Mouse (Mus musculus) stomach, embryonic 16.5 days (tissue): Measurements from ENCODE around the gene Zfp513. TPM values are rescaled to one million over a fixed set of nuclear protein-coding genes. Genes with fewer than 3 reads are reported as not detected.
"Not testable (repeated sequence)": the region's sequence is repeated elsewhere in the genome, so short reads cannot be mapped to it uniquely, and the experiment has no call there.

Experiments
- ATAC-seq: fragments of 200-750 bp; cut with Nextera tagmentation; 2 replicates; pipeline ENCODE4 v1.8.0; 2017; ENCODE audit warnings: moderate number of reproducible peaks, moderate TSS enrichment; ENCODE audit not compliant: insufficient read depth, low FRiP score
- H3K27ac ChIP-seq: fragments of 300-500 bp; sonication (generic); 2 replicates; pipeline ENCODE4 v1.5.1; 2014; ENCODE audit warnings: low read length
- H3K27me3 ChIP-seq: fragments of 300-500 bp; sonication (generic); 2 replicates; pipeline ENCODE4 v1.6.1; 2014; ENCODE audit warnings: low read length, control low read depth, mixed read lengths; ENCODE audit not compliant: control insufficient read depth, insufficient read depth
- H3K36me3 ChIP-seq: fragments of 300-500 bp; sonication (generic); 2 replicates; pipeline ENCODE4 v1.6.1; 2014; ENCODE audit warnings: low read length; ENCODE audit not compliant: control insufficient read depth, insufficient read depth
- H3K4me1 ChIP-seq: fragments of 300-500 bp; sonication (generic); 2 replicates; pipeline ENCODE4 v1.6.1; 2014; ENCODE audit warnings: low read length, control low read depth, mixed read lengths; ENCODE audit not compliant: control insufficient read depth, insufficient read depth
- H3K4me2 ChIP-seq: fragments of 300-500 bp; sonication (generic); 2 replicates; pipeline ENCODE4 v1.6.1; 2014; ENCODE audit warnings: low read depth, low read length, mixed read lengths
- H3K4me3 ChIP-seq: fragments of 300-500 bp; sonication (generic); replicated peaks from 2 replicates; pipeline ENCODE4 v1.5.1; 2014; ENCODE audit warnings: mild to moderate bottlenecking, low read length
- H3K9ac ChIP-seq: fragments of 300-500 bp; sonication (generic); 2 replicates; pipeline ENCODE4 v1.6.1; 2014; ENCODE audit warnings: low read length
- H3K9me3 ChIP-seq: fragments of 300-500 bp; sonication (generic); replicated peaks from 2 replicates; pipeline ENCODE4 v1.6.1; 2016; ENCODE audit warnings: low read length, control low read depth; ENCODE audit not compliant: control insufficient read depth
- WGBS: fragments of 180-500 bp; shearing (Covaris S2); extraction: QIAGEN DNeasy Blood & Tissue Kit; methylation state at CpG from one replicate; pipeline ENCODE4 v1.1.7; 2014; 5-methylcytosine and 5-hydroxymethylcytosine counted together
- polyA plus RNA-seq: library from polyadenylated mRNA; unstranded; fragments of >200 nt; fragmentation: Nextera tagmentation; extraction: Ambion mirVana; gene quantifications from 2 replicates; pipeline ENCODE4 v1.2.1, GENCODE M21; 2015

Zfp513 gene
- polyA plus RNA-seq, 1 experiment from 2014 or later, result 5.2 TPM

DNA sequence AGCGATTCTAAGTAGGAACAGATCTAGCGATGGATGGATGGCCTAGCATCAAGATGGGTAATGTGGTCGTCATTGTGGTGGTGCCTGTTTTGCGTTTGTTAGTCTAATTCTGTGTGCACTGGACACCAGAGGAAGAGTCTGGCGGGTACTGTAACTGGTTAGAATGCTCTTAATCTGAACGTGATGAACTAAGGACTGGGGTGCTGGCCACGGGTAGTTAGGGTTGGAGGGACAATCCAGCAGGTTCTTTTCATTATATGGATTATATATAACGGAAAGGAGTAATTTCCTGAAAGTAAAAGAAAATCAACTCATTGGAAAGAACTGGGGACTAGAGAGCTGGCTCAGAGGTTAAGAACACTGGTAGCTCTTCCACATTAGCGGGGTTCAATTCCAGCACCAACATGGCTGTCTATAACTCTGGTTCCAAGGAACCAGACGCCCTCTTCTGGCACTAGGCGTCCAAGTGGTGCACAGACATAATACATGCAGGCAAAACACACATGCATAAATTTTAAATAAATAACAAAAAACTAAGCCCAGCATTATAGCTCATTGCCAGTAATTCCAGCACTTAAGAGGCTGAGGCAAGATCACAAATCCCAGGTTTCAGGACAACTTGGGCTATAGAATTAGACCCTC is 19.3 kb upstream of the Zfp513 start:
- no peaks in the 10 kb centered on the region for H3K36me3 ChIP-seq
- peak overlapping the region; percentile 76 for H3K9ac ChIP-seq
- no peak for ATAC-seq
- H3K4me2 ChIP-seq, result peak overlapping the region; percentile 79
- H3K27me3 ChIP-seq, result no peaks in the 10 kb centered on the region
- peak overlapping the region; percentile 87 for H3K4me3 ChIP-seq
- H3K27ac ChIP-seq, result peak overlapping the region; percentile 91
- peaks cover 4% of the 10 kb centered on the region for H3K4me1 ChIP-seq
- 17% methylated on average over 11 of the region's 11 CpGs for WGBS
- H3K9me3 ChIP-seq, result no peaks in the 10 kb centered on the region

DNA sequence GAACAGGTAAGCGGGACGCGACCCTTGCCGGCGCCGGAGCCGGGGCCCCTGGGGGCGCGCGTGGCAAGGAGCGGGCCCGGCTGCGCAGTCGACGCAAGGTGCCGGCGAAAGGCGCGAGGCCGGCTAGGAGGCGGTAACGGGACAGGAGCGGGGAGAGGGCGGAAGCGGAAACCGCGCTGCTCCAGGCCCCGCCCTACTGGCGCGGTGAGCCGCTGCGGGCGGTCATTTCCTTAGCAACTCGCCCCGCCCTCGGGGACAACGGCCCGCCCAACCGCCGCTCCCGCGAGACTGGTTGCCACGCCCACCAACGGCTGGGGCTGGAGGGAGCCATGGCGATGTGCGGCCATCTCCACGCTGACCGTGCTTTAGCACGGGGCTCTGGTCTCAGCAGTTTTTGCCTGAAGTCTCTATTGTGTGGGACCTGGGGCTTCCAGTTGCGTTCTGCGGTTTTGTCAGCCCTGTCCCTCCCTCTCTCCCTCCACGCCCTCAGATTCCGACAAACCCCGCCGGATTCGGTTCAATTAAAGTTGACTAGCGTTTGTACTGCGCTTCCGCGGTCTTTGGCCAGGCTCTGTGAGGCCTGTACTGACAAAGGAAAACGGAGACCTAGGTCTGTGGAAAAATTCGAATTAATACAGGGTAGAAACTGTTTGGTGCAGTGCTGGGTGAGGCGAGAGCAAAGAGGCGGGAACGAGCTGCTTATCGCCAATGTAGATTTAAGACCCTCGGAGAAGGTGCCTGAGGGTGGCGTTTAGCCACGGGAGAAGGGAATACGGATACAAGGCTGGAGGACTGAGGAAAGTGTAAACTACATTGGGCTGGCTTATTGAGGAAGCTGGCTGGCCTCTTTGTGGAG is 18.6 kb upstream of the Zfp513 start, which contains the start of gene Ppm1g:
Gene Ppm1g, minus strand, starts transcription at position 240 of the 856 bp plus-strand sequence.
- Histone ChIP-seq H3K27ac (peak within 1 kb of the TSS; percentile 91), H3K4me3 (peak within 1 kb of the TSS; percentile 87), H3K27me3 (no peaks in the 10 kb centered on the region), H3K4me2 (peak within 1 kb of the TSS; percentile 79), H3K36me3 (no peaks in the 10 kb centered on the region), H3K4me1 (peaks cover 4% of the 10 kb centered on the region), H3K9me3 (no peaks in the 10 kb centered on the region), H3K9ac (peak within 1 kb of the TSS; percentile 92)
- 1% methylated on average over 68 of the region's 70 CpGs for WGBS
- peak; percentile 97 for ATAC-seq

DNA sequence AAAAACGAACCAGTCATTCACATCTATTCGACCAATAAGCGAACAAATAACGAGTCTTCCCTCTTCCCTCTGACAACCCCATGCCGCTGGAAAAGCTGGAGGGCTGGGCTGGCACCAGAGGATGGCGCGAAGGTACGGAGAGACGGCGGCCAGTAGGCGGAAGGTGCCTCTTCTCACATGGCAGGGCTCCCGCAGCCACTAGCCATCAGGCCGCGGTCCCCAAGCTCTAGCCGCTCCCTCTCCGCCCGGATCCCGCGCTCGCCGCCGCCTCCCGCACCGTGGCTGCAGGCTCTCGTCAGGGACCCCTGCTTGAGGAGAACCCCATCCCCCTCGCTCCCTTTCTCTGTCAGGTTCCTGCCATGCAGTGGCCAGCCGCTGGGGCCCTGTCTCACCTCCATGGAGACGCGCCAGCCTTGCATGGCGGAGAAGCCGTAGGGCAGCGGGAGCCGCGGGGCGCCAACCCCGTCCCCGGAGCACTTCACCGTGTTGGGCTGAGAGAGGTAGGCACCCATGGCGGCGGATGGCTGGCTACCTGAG is 17.9 kb upstream of the Zfp513 start:
- ATAC-seq, result peak; percentile 59
- no peaks in the 10 kb centered on the region for H3K36me3 ChIP-seq
- peaks cover 4% of the 10 kb centered on the region for H3K4me1 ChIP-seq
- H3K9ac ChIP-seq, result peak overlapping the region; percentile 92
- WGBS, result under 1% methylated on average over 40 of the region's 40 CpGs
- no peaks in the 10 kb centered on the region for H3K27me3 ChIP-seq
- H3K4me3 ChIP-seq, result peak overlapping the region; percentile 87
- peak overlapping the region; percentile 69 for H3K4me2 ChIP-seq
- H3K9me3 ChIP-seq, result no peaks in the 10 kb centered on the region
- H3K27ac ChIP-seq, result peak overlapping the region; percentile 90

DNA sequence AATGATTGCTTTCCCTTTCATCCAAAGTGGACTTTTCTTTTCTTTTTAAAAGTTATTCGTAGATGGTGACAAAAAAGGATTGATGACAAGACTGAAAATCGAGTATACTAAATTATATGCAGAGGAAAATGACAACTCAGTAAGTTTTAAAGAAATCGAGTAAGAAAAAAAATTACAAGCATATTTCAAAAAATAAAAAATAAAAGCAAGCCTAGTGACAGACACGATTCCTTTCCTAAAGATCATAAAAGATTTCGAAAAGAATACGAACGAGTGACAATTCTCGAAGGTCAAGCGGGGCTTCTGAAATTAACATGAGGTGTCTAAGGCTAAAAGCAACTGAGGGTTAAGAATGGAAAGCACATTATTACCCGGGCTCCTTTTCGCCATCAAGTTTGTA is 17.4 kb upstream of the Zfp513 start:
- no peaks in the 10 kb centered on the region for H3K36me3 ChIP-seq
- H3K4me1 ChIP-seq, result peaks cover 4% of the 10 kb centered on the region
- H3K9me3 ChIP-seq, result no peaks in the 10 kb centered on the region
- ATAC-seq, result no peak
- H3K4me2 ChIP-seq, result peak overlapping the region; percentile 69
- H3K4me3 ChIP-seq, result peak overlapping the region; percentile 87
- no peaks in the 10 kb centered on the region for H3K27me3 ChIP-seq
- H3K27ac ChIP-seq, result peak overlapping the region; percentile 90
- 0% methylated on average over 11 of the region's 11 CpGs for WGBS
- H3K9ac ChIP-seq, result peak overlapping the region; percentile 92

DNA sequence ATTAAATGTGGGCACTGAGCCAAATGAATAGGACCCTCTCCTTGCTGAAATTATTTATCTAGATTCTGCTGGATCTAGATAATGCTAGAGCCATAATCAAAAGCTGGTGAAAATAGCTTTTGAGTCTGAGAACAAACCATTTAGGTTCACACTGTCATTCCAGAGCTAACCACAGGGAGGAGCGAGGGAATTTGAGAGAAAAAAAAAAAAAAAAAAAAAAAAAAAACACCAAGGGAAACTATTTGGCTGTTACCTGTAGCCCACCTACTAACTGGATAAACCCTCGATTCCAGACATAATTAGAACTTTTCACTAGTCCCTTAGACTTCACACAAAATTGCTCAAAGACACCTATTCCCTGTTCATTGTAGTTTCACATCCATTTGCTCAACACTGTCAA is 17.0 kb upstream of the Zfp513 start:
- H3K9ac ChIP-seq, result no peak overlapping the region
- peak overlapping the region; percentile 69 for H3K4me2 ChIP-seq
- H3K27me3 ChIP-seq, result no peaks in the 10 kb centered on the region
- no peak overlapping the region; the same call in 1 of the 2 replicates for H3K27ac ChIP-seq
- H3K4me3 ChIP-seq, result peak overlapping the region; percentile 87
- 1% methylated on average over 2 of the region's 2 CpGs for WGBS
- H3K4me1 ChIP-seq, result peaks cover 4% of the 10 kb centered on the region
- H3K36me3 ChIP-seq, result no peaks in the 10 kb centered on the region
- no peaks in the 10 kb centered on the region for H3K9me3 ChIP-seq
- ATAC-seq, result no peak

DNA sequence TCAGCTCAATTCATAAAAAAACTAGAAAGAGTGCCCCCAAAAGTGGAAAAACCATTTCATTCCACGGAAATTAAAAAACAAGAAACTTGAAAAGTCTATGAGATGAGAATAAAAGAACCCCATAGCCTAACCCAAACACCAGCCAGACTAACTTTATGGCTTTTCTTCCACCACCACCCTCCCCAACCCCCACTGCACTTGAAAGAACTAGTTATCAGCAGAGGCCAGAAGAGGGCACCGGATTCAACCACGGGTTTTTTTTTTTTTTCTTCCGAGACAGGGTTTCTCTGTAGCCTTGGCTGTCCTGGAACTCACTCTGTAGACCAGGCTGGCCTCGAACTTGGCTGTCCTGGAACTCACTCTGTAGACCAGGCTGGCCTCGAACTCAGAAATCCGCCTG is 16.2 kb upstream of the Zfp513 start:
- H3K4me3 ChIP-seq, result no peak overlapping the region
- no peak overlapping the region for H3K9ac ChIP-seq
- H3K36me3 ChIP-seq, result no peaks in the 10 kb centered on the region
- WGBS, result 52% methylated on average over 7 of the region's 7 CpGs
- peaks cover 4% of the 10 kb centered on the region for H3K4me1 ChIP-seq
- no peak for ATAC-seq
- H3K9me3 ChIP-seq, result no peaks in the 10 kb centered on the region
- no peak overlapping the region for H3K27ac ChIP-seq
- H3K27me3 ChIP-seq, result no peaks in the 10 kb centered on the region
- H3K4me2 ChIP-seq, result no peak overlapping the region

DNA sequence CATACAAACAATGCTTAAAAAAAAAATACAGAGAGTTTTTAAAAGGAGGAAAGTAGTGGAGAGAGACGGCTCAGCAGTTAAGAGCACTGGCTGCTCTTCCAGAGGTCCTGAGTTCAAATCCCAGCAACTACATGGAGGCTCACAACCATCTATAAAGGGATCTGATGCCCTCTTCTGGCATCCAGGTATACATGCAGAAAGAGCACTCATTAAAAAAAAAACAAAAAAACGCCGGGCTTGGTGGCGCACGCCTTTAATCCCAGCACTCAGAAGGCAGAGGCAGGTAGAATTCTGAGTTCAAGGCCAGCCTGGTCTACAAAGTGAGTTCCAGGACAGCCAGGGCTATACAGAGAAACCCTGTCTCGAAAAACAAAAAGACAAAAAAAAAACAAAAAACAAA is 14.5 kb upstream of the Zfp513 start:
- not testable (repeated sequence) for ATAC-seq, H3K4me2 ChIP-seq, H3K9me3 ChIP-seq, H3K36me3 ChIP-seq, H3K4me1 ChIP-seq, H3K9ac ChIP-seq, H3K27me3 ChIP-seq, H3K4me3 ChIP-seq, H3K27ac ChIP-seq
- WGBS, result 84% methylated on average over 6 of the region's 6 CpGs

DNA sequence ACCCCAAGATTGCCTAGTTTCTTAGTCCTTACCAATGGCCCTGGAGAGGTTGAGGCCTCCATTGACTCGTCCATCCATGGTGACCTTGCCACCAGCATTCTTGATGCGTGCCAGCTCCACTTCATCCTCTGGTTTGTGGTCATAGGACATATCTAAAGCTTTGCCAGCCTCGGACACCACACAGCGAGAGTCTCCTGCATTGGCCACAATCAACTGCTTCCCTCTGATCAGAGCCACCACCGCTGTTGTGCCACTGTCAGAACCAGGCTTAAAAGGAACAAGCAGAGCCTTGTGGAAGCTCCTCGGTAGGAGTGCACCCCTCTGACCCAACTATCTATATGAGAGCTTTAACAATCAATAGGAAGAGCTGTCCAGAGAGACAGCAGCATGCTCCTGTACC is 2.3 kb upstream of the Zfp513 start:
- no peak overlapping the region for H3K4me3 ChIP-seq
- WGBS, result 89% methylated on average over 6 of the region's 6 CpGs
- peaks cover 11% of the 10 kb centered on the region for H3K36me3 ChIP-seq
- H3K9ac ChIP-seq, result no peak overlapping the region
- ATAC-seq, result no peak
- H3K27ac ChIP-seq, result no peak overlapping the region
- peaks cover 12% of the 10 kb centered on the region for H3K4me1 ChIP-seq
- H3K4me2 ChIP-seq, result no peak overlapping the region
- no peaks in the 10 kb centered on the region for H3K27me3 ChIP-seq
- 0 out of 2 replicates have a peak, but pooled peaks cover 5% of the 10 kb centered on the region for H3K9me3 ChIP-seq

DNA sequence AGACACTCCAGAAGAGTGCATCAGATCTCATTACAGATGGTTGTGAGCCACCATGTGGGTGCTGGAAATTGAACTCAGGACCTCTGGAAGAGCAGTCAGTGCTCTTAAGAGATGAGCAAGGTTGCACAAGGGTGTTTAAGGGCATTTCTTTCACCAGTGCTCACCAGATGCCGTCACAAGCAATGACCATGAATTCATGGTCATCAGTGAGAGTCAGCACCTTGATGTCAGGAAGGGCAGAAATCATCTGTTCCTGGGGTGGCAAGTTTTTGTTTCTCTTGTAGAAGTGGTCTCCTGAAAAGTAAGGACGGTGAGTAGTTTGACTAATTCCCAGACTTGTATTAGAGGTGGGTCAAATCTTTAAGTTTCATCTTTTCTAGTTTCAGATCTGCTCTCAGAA is 1.8 kb upstream of the Zfp513 start:
- H3K4me2 ChIP-seq, result no peak overlapping the region
- H3K4me3 ChIP-seq, result no peak overlapping the region
- 0 out of 2 replicates have a peak, but pooled peaks cover 5% of the 10 kb centered on the region for H3K9me3 ChIP-seq
- 86% methylated on average over 2 of the region's 2 CpGs for WGBS
- no peak overlapping the region for H3K27ac ChIP-seq
- H3K36me3 ChIP-seq, result peaks cover 15% of the 10 kb centered on the region
- H3K9ac ChIP-seq, result no peak overlapping the region
- H3K27me3 ChIP-seq, result no peaks in the 10 kb centered on the region
- ATAC-seq, result no peak
- peaks cover 12% of the 10 kb centered on the region for H3K4me1 ChIP-seq
